Mouse (Mus musculus): Measurements from ENCODE around the gene Gm3642. TPM values are rescaled to one million over a fixed set of nuclear protein-coding genes. Genes with fewer than 3 reads are reported as not detected.
A peak's percentile ranks its signal among the peaks of the same experiment; 100 is the strongest.
"Not testable (repeated sequence)": the region's sequence is repeated elsewhere in the genome, so short reads cannot be mapped to it uniquely, and the experiment has no call there.

Gene Gm3642
- not detected in 2 replicates for polyA plus RNA-seq (2015; fragmentation: Nextera tagmentation; extraction: Ambion mirVana)

DNA sequence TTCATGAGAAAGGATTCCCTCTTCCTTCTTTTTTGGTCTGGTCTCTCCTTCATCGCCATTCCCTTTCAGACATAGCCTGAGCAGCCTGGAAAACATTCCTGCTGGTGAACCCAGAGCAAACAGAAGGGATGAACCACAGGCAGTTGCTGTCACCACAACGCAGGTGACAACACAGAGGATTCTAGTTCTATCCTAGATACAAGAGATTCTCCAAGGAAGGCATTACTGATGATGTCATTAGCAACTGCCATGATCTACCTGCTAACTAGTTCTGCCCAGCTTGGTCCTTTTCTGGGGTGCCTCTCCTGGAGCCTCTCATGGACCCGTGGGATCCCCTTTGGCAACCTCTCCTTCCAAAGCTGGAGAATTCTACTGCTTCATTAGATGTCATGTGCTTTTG is at the start of gene Gm3642:
Gene Gm3642 (minus strand): TSS at position 101 of the 400 bp plus-strand sequence.
- H3K36me3 ChIP-seq (ENCODE audit: control insufficient read depth, insufficient read depth); H3K4me2 ChIP-seq (ENCODE audit: low read length); H3K4me1 ChIP-seq (replicated peaks; ENCODE audit: control insufficient read depth, insufficient read depth, low read length); H3K4me3 ChIP-seq (replicated peaks; ENCODE audit: low read length); H3K9ac ChIP-seq (replicated peaks; ENCODE audit: low read depth, low read length); H3K27me3 ChIP-seq (replicated peaks; ENCODE audit: control insufficient read depth, insufficient read depth, low read length); H3K9me3 ChIP-seq (ENCODE audit: control insufficient read depth, low read length); ATAC-seq; H3K27ac ChIP-seq (ENCODE audit: low read length): not testable (repeated sequence)
- WGBS: no CpG with 5 or more reads among the region's 3 CpGs

DNA sequence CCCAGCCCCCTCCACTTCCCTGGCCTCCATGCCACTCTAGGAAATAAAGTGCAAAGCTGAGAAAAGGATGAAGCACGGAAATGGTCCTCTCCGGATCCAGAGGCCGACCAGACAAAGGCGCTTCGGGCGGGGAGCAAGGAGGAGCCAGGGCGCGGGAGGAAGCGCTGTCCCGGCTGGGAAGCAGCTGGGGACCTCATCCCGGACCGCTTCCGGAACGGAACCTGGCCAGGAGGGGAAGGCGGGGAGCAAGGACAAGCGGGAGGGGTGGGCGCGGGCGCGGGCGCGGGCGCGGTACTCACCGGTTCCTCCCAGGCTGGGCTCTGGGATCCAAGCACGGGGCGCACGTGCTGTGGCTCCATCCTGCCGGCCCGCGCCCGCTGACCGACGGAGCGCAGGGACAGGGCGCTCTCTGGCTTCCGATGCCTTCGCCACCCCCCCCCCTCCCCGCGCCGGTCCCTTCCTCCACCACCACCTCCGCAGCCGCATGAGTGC is 49.5 kb upstream of the Gm3642 start, which contains the start of gene Gm3667:
Gene Gm3667 (minus strand): TSS at position 442 of the 492 bp plus-strand sequence.
- H3K4me3 ChIP-seq (replicated peaks; ENCODE audit: low read length): peak within 1 kb of the TSS; percentile 41
- peak within 1 kb of the TSS; percentile 36 for H3K9ac ChIP-seq (replicated peaks; ENCODE audit: low read depth, low read length)
- not testable (repeated sequence) for H3K27ac ChIP-seq (ENCODE audit: low read length); ATAC-seq; H3K4me1 ChIP-seq (replicated peaks; ENCODE audit: control insufficient read depth, insufficient read depth, low read length); H3K36me3 ChIP-seq (ENCODE audit: control insufficient read depth, insufficient read depth); H3K9me3 ChIP-seq (ENCODE audit: control insufficient read depth, low read length); H3K27me3 ChIP-seq (replicated peaks; ENCODE audit: control insufficient read depth, insufficient read depth, low read length)
- WGBS: 0% methylated on average over 7 of the region's 43 CpGs
- peak within 1 kb of the TSS; percentile 47 for H3K4me2 ChIP-seq (ENCODE audit: low read length)

DNA sequence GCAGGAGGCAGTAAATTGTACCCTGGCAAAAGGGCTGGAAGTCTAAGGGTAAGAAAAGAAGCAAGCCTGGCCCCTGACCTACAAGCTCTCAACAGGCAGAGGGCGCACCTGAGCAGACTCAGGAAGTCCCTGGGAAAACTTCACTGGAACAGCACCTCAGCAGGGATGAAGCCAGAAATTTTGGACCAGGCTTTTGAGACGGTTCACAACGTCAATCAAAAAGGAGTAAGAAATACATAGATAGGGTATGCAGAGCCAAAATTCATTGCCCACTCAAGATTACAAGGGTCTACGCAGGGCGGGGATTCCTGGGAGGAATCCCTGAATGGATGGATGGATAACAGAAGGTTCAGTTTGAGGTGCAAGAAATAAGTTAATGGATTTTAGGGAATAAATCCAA is 48.7 kb upstream of the Gm3642 start:
- not testable (repeated sequence) for H3K4me1 ChIP-seq (replicated peaks; ENCODE audit: control insufficient read depth, insufficient read depth, low read length); H3K9ac ChIP-seq (replicated peaks; ENCODE audit: low read depth, low read length); H3K27me3 ChIP-seq (replicated peaks; ENCODE audit: control insufficient read depth, insufficient read depth, low read length); ATAC-seq; H3K27ac ChIP-seq (ENCODE audit: low read length); H3K9me3 ChIP-seq (ENCODE audit: control insufficient read depth, low read length); H3K36me3 ChIP-seq (ENCODE audit: control insufficient read depth, insufficient read depth)
- Histone ChIP-seq H3K4me2 (ENCODE audit: low read length) (peak overlapping the region; percentile 47), H3K4me3 (replicated peaks; ENCODE audit: low read length) (peak overlapping the region; percentile 41)
- 25% methylated on average over 3 of the region's 5 CpGs for WGBS

DNA sequence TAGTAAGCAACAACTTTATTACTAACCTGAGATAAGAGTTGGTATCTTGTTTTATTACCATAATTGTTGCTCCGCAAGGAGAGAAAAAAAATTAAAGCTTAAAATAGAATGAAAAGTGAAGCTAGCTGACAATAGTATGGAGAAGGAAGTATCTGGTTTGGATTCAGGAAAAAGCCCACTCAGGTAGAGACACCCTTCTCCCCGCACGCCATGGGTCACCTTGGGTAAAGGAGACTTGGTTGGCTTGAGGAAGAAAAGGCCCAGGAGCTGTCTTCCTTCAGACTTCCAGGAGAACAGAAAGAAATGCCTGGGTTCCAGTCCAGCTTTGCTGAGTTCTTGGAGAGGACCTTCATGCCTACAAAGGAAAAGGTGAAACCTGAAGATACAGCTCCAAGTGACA is 16.8 kb downstream of the Gm3642 start:
- not testable (repeated sequence) for H3K9me3 ChIP-seq (ENCODE audit: control insufficient read depth, low read length); H3K4me1 ChIP-seq (replicated peaks; ENCODE audit: control insufficient read depth, insufficient read depth, low read length); H3K27ac ChIP-seq (ENCODE audit: low read length); H3K27me3 ChIP-seq (replicated peaks; ENCODE audit: control insufficient read depth, insufficient read depth, low read length); H3K4me3 ChIP-seq (replicated peaks; ENCODE audit: low read length); H3K4me2 ChIP-seq (ENCODE audit: low read length); H3K9ac ChIP-seq (replicated peaks; ENCODE audit: low read depth, low read length); ATAC-seq; H3K36me3 ChIP-seq (ENCODE audit: control insufficient read depth, insufficient read depth)
- WGBS: 94% methylated on average over 3 of the region's 3 CpGs

Other genes starting within 250 kb of the Gm3642 start
- 1.0 TPM in 1 of 2 replicates, not detected in the other for gene Gm3629, start 249.7 kb downstream of the Gm3642 start, polyA plus RNA-seq (2015; fragmentation: Nextera tagmentation; extraction: Ambion mirVana)
- gene Gm3460, start 217.9 kb downstream of the Gm3642 start, polyA plus RNA-seq (2015; fragmentation: Nextera tagmentation; extraction: Ambion mirVana): 0.37 TPM in 1 of 2 replicates, not detected in the other
- gene Gm10251, start 156.1 kb downstream of the Gm3642 start, polyA plus RNA-seq (2015; fragmentation: Nextera tagmentation; extraction: Ambion mirVana): not detected in 2 replicates
- gene Gm8050, start 120.1 kb downstream of the Gm3642 start, polyA plus RNA-seq (2015; fragmentation: Nextera tagmentation; extraction: Ambion mirVana): not detected in 2 replicates
- gene Gm3636, start 98.0 kb downstream of the Gm3642 start, polyA plus RNA-seq (2015; fragmentation: Nextera tagmentation; extraction: Ambion mirVana): 11.5 and 16.2 TPM in 2 replicates
- gene Gm8362, start 65.9 kb downstream of the Gm3642 start, polyA plus RNA-seq (2015; fragmentation: Nextera tagmentation; extraction: Ambion mirVana): not detected in 2 replicates
- gene Gm3667, start 49.7 kb upstream of the Gm3642 start, polyA plus RNA-seq (2015; fragmentation: Nextera tagmentation; extraction: Ambion mirVana): 7.2 and 9.8 TPM in 2 replicates
- gene Gm6356, start 133.5 kb upstream of the Gm3642 start, polyA plus RNA-seq (2015; fragmentation: Nextera tagmentation; extraction: Ambion mirVana): not detected in 2 replicates
- 2.1 and 3.8 TPM in 2 replicates for gene Gm10406, start 187.1 kb upstream of the Gm3642 start, polyA plus RNA-seq (2015; fragmentation: Nextera tagmentation; extraction: Ambion mirVana)
- gene Gm3685, start 204.7 kb upstream of the Gm3642 start, polyA plus RNA-seq (2015; fragmentation: Nextera tagmentation; extraction: Ambion mirVana): not detected in 2 replicates